Comparison of ENCODE assay signal across 46 mouse cellular contexts in genomic region chr17:81455977-81456376, GRCm38 (mm10). TPM values are rescaled to one million over a fixed set of nuclear protein-coding genes. Genes with fewer than 3 reads are reported as not detected.
"Had no signal": no experiment of that assay in that cellular context is flagged by ENCODE, and none has a peak within 500 bp of the region (broad histone marks: within the 10 kb centered on the region; RNA-seq: fewer than 3 reads in every experiment).

No protein-coding gene starts in this region.

- H3K27ac ChIP-seq: limb, embryonic 10.5 days; limb, embryonic 12.5 days; limb, embryonic 13.5 days; limb, embryonic 15.5 days; liver, embryonic 12.5 days; liver, embryonic 13.5 days; liver, embryonic 14.5 days; liver, embryonic 15.5 days; lung, embryonic 15.5 days; macrophage; midbrain, embryonic 10.5 days; midbrain, embryonic 12.5 days; midbrain, embryonic 13.5 days; neural tube, embryonic 12.5 days had no signal

- H3K27me3 ChIP-seq: limb, embryonic 12.5 days; limb, embryonic 13.5 days; limb, embryonic 15.5 days; liver, embryonic 12.5 days; liver, embryonic 13.5 days; liver, embryonic 15.5 days; lung, embryonic 15.5 days; megakaryocyte, embryonic 14.5 days; midbrain, embryonic 13.5 days; neural tube, embryonic 12.5 days had no signal

- H3K36me3 ChIP-seq: limb, embryonic 10.5 days; limb, embryonic 12.5 days; limb, embryonic 13.5 days; limb, embryonic 15.5 days; liver, embryonic 12.5 days; liver, embryonic 13.5 days; liver, embryonic 15.5 days; lung, embryonic 15.5 days; midbrain, embryonic 10.5 days; midbrain, embryonic 12.5 days; midbrain, embryonic 13.5 days; neural tube, embryonic 12.5 days had no signal

- H3K4me3 ChIP-seq: limb, embryonic 10.5 days; limb, embryonic 12.5 days; limb, embryonic 13.5 days; limb, embryonic 15.5 days; liver, embryonic 12.5 days; liver, embryonic 13.5 days; liver, embryonic 15.5 days; lung, embryonic 15.5 days; megakaryocyte, embryonic 14.5 days; midbrain, embryonic 10.5 days; midbrain, embryonic 12.5 days; midbrain, embryonic 13.5 days; myocyte; neural tube, embryonic 12.5 days had no signal

- ATAC-seq: liver, embryonic 12.5 days; liver, postnatal 0 days; lung, postnatal 0 days; midbrain, embryonic 13.5 days; midbrain, embryonic 16.5 days had no signal

- H3K9ac ChIP-seq: limb, embryonic 12.5 days; limb, embryonic 13.5 days; limb, embryonic 15.5 days; liver, embryonic 12.5 days; liver, embryonic 13.5 days; liver, embryonic 14.5 days; liver, embryonic 15.5 days; liver, postnatal 0 days; lung, embryonic 14.5 days; lung, embryonic 15.5 days; midbrain, embryonic 12.5 days; midbrain, embryonic 13.5 days; neural tube, embryonic 12.5 days had no signal

- H3K4me1 ChIP-seq: limb, embryonic 10.5 days; limb, embryonic 13.5 days; limb, embryonic 15.5 days; liver, embryonic 12.5 days; liver, embryonic 13.5 days; liver, embryonic 15.5 days; lung, embryonic 15.5 days; megakaryocyte, embryonic 14.5 days; midbrain, embryonic 12.5 days; neural tube, embryonic 12.5 days had no signal

- H3K4me2 ChIP-seq: limb, embryonic 12.5 days; limb, embryonic 13.5 days; limb, embryonic 15.5 days; liver, embryonic 11.5 days; liver, embryonic 12.5 days; liver, embryonic 13.5 days; liver, embryonic 15.5 days; lung, embryonic 14.5 days; lung, embryonic 15.5 days; midbrain, embryonic 12.5 days; midbrain, embryonic 13.5 days; neural tube, embryonic 12.5 days had no signal

- DNase-seq: left cerebral cortex, postnatal 4 days; liver; liver, embryonic 13.5 days; liver, postnatal 0 days; lung, adult 18-20 months; lung, adult 2 months; lung, embryonic 14.5 days; lung, postnatal 10 days; lung, postnatal 14 days; lung, postnatal 36 days; lung, postnatal 4 days; midbrain, embryonic 14.5 days had no signal

- H3K9me3 ChIP-seq: limb, embryonic 10.5 days; limb, embryonic 12.5 days; limb, embryonic 13.5 days; limb, embryonic 15.5 days; liver, embryonic 12.5 days; liver, embryonic 13.5 days; liver, embryonic 15.5 days; lung, embryonic 15.5 days; megakaryocyte, embryonic 14.5 days; midbrain, embryonic 10.5 days; midbrain, embryonic 12.5 days; midbrain, embryonic 13.5 days; neural tube, embryonic 12.5 days had no signal

RNA-seq across cellular contexts. Expression of gene Gm11096, which starts 14.4 kb away (rescaled TPM):
- total RNA-seq: left cerebral cortex, adult 8-10 months; left cerebral cortex, postnatal 10 days; left cerebral cortex, postnatal 14 days; left cerebral cortex, postnatal 25 days; left cerebral cortex, postnatal 36 days; left cerebral cortex, postnatal 4 days; liver, adult 2 months; megakaryocyte progenitor cell, adult 5-6 weeks; megakaryocyte, adult 5-6 weeks; megakaryocyte-erythroid progenitor cell, adult 5-6 weeks; midbrain, postnatal 0 days; monocyte, adult 5-6 weeks had no signal
- polyA plus RNA-seq: limb, embryonic 10.5 days; limb, embryonic 11.5 days; limb, embryonic 12.5 days; limb, embryonic 13.5 days; limb, embryonic 14.5 days; limb, embryonic 15.5 days; liver, adult 2 months; liver, embryonic 11.5 days; liver, embryonic 12.5 days; liver, embryonic 13.5 days; liver, embryonic 14.5 days; liver, embryonic 15.5 days; liver, embryonic 16.5 days; liver, postnatal 0 days; lung, adult 2 months; lung, embryonic 14.5 days; lung, embryonic 15.5 days; lung, embryonic 16.5 days; lung, postnatal 0 days; macrophage; midbrain, embryonic 10.5 days; midbrain, embryonic 12.5 days; midbrain, embryonic 13.5 days; midbrain, embryonic 14.5 days; midbrain, embryonic 16.5 days; midbrain, postnatal 0 days; myocyte; neural tube, embryonic 11.5 days; neural tube, embryonic 12.5 days had no signal
